In genomic region chrX:37190755-37191104, GRCm38 (mm10) we compare ENCODE assay signal across 9 mouse cellular contexts. TPM values are rescaled to one million over a fixed set of nuclear protein-coding genes. Genes with fewer than 3 reads are reported as not detected.
DNase-seq lines count a peak whose midpoint lies in the region; ATAC-seq and TF ChIP-seq lines count a peak whose summit lies in the region.
"Had no signal": no experiment of that assay in that cellular context is flagged by ENCODE, and none has a peak within 500 bp of the region (broad histone marks: within the 10 kb centered on the region; RNA-seq: fewer than 3 reads in every experiment).

No protein-coding gene starts in this region.

- H3K27me3 ChIP-seq in heart, embryonic 15.5 days, result no peaks in the 10 kb centered on the region
- H3K27me3 ChIP-seq in forebrain, postnatal 0 days (ENCODE audit: insufficient read depth, low read length), result no peaks in the 10 kb centered on the region

- peak overlapping the region; percentile 63 for H3K4me3 ChIP-seq in heart, embryonic 15.5 days
- peak overlapping the region; percentile 48 for H3K4me3 ChIP-seq in forebrain, postnatal 0 days (ENCODE audit: low read depth, low read length)
- peak overlapping the region; percentile 50 for H3K4me3 ChIP-seq in macrophage (ENCODE audit: inconsistent target)

- H3K9ac ChIP-seq in heart, embryonic 15.5 days, result peak overlapping the region; percentile 55
- peak overlapping the region; percentile 57 for H3K9ac ChIP-seq in forebrain, postnatal 0 days

- H3K27ac ChIP-seq in heart, embryonic 15.5 days, result no peak overlapping the region
- 0 out of 2 replicates have a peak overlapping the region, but pooled peaks have one; percentile 80 for H3K27ac ChIP-seq in forebrain, postnatal 0 days (ENCODE audit: low read depth, low read length)
- H3K27ac ChIP-seq in macrophage, result no peak overlapping the region

- no peak for ATAC-seq in heart, embryonic 15.5 days (replicated peaks; ENCODE audit: insufficient number of reproducible peaks, insufficient read depth, low FRiP score, low read depth)
- peak; percentile 45 for ATAC-seq in forebrain, postnatal 0 days
- no peak for ATAC-seq in CD4-positive, CD25-positive, alpha-beta regulatory T cell, adult 4 months

- WGBS in heart, embryonic 15.5 days, result 14% methylated on average over 20 of the region's 20 CpGs
- WGBS in forebrain, postnatal 0 days, result 33% methylated on average over 20 of the region's 20 CpGs
- 29% methylated on average over 17 of the region's 20 CpGs for WGBS in macrophage (ENCODE audit: missing documents)

- no peaks in the 10 kb centered on the region for H3K9me3 ChIP-seq in heart, embryonic 15.5 days (replicated peaks)
- H3K9me3 ChIP-seq in forebrain, postnatal 0 days (ENCODE audit: low read length), result no peaks in the 10 kb centered on the region

- TF ChIP-seq CTCF in forebrain, postnatal 0 days (IDR thresholded peaks at IDR 0.05; ENCODE audit: low read depth), result no peak

- H3K4me1 ChIP-seq in heart, embryonic 15.5 days (replicated peaks), result no peaks in the 10 kb centered on the region
- H3K4me1 ChIP-seq in forebrain, postnatal 0 days (ENCODE audit: insufficient read depth), result no peaks in the 10 kb centered on the region

- intact Hi-C loops in heart, postnatal 25 days (cut with DNase I), result loop anchor here (10.0 kb wide), 1 partner anchor 66 kb away; the partner anchor contains the start of gene Nkap

- peaks cover 6% of the 10 kb centered on the region; the same call in 1 of the 2 replicates for H3K79me2 ChIP-seq in macrophage (ENCODE audit: inconsistent target)

- no peaks in the 10 kb centered on the region for H3K36me3 ChIP-seq in heart, embryonic 15.5 days
- no peaks in the 10 kb centered on the region for H3K36me3 ChIP-seq in forebrain, postnatal 0 days (ENCODE audit: insufficient read depth)
- H3K36me3 ChIP-seq in macrophage (ENCODE audit: inconsistent target), result no peaks in the 10 kb centered on the region

- no peak for DNase-seq in heart, postnatal 25 days (ENCODE audit: low spot score)
- DNase-seq in Muller cell, postnatal 12 days (ENCODE audit: inconsistent ontology term), result peak; percentile 38
- no peak for DNase-seq in forebrain, postnatal 0 days
- DNase-seq in gastrocnemius, postnatal 4 days (ENCODE audit: low spot score in 2 of 2), result no peak
- no peak for DNase-seq in adrenal gland, postnatal 10 days

- H3K4me2 ChIP-seq in heart, embryonic 15.5 days, result peak overlapping the region; percentile 68
- peak overlapping the region; percentile 52 for H3K4me2 ChIP-seq in forebrain, postnatal 0 days (ENCODE audit: low read depth)

RNA-seq across cellular contexts. Expression of gene Ndufa1, which starts 0.2 kb away (rescaled TPM):
- 695 and 864 TPM in 2 replicates for polyA plus RNA-seq in heart, embryonic 15.5 days (2015; fragmentation: Nextera tagmentation; extraction: Ambion mirVana)
- 100 to 1,000 TPM; 902 to 919 TPM for total RNA-seq in heart, postnatal 25 days (2021)
- total RNA-seq in forebrain, postnatal 0 days (2014; rRNA removed), result 189 and 244 TPM in 2 replicates
- polyA plus RNA-seq in forebrain, postnatal 0 days (2015; fragmentation: Nextera tagmentation; extraction: Ambion mirVana), result 644 and 741 TPM in 2 replicates
- total RNA-seq in macrophage (2018; cell fraction: chromatin; rRNA removed), result 10 to 100 TPM in 3 of 26 experiments, 1 to 10 TPM in 15, not detected in 8; 3.8 to 31.2 (median 7.7) TPM
- total RNA-seq in macrophage (2018; cell fraction: cytosol; rRNA removed), result 100 to 1,000 TPM; 203 to 401 (median 275) TPM
- 10 to 100 TPM; 17.6 to 56.4 (median 32.2) TPM for total RNA-seq in macrophage (2018; cell fraction: nucleus; rRNA removed)
- polyA plus RNA-seq in macrophage (2018), result 328 to 367 TPM (median 332 TPM) in 3 replicates
- 100 to 1,000 TPM; 270 to 275 TPM for total RNA-seq in gastrocnemius, postnatal 4 days (2021)
- 100 to 1,000 TPM; 210 to 310 TPM for polyA plus RNA-seq in CD4-positive, CD25-positive, alpha-beta regulatory T cell, adult 4 months (2017; shearing (Covaris generic))
- 100 to 1,000 TPM; 559 to 592 TPM for total RNA-seq in adrenal gland, postnatal 10 days (2021)

RNA-seq across cellular contexts. Expression of gene Rnf113a1, which starts 0.3 kb away (rescaled TPM):
- polyA plus RNA-seq in heart, embryonic 15.5 days (2015; fragmentation: Nextera tagmentation; extraction: Ambion mirVana), result 5.4 and 6.0 TPM in 2 replicates
- 1 to 10 TPM; 1.6 to 3.1 TPM for total RNA-seq in heart, postnatal 25 days (2021)
- 4.2 and 7.8 TPM in 2 replicates for total RNA-seq in forebrain, postnatal 0 days (2014; rRNA removed)
- 22.9 and 24.0 TPM in 2 replicates for polyA plus RNA-seq in forebrain, postnatal 0 days (2015; fragmentation: Nextera tagmentation; extraction: Ambion mirVana)
- total RNA-seq in macrophage (2018; cell fraction: chromatin; rRNA removed), result 1 to 10 TPM in 10 of 26 experiments, under 1 TPM in 1, not detected in 15; 0.76 to 2.9 (median 1.7) TPM
- total RNA-seq in macrophage (2018; cell fraction: cytosol; rRNA removed), result 1 to 10 TPM in 17 of 26 experiments, under 1 TPM in 9; 0.14 to 3.6 (median 1.2) TPM
- total RNA-seq in macrophage (2018; cell fraction: nucleus; rRNA removed), result 1 to 10 TPM in 9 of 26 experiments, under 1 TPM in 10, not detected in 7; 0.54 to 3.2 (median 0.98) TPM
- polyA plus RNA-seq in macrophage (2018), result 1.6 to 2.0 TPM (median 1.7 TPM) in 3 replicates
- 1 to 10 TPM; 2.5 to 3.6 TPM for total RNA-seq in gastrocnemius, postnatal 4 days (2021)
- 10 to 100 TPM; 14.2 to 14.8 TPM for polyA plus RNA-seq in CD4-positive, CD25-positive, alpha-beta regulatory T cell, adult 4 months (2017; shearing (Covaris generic))
- 1 to 10 TPM; 4.3 to 4.6 TPM for total RNA-seq in adrenal gland, postnatal 10 days (2021)

RNA-seq across cellular contexts. Expression of gene Gm9, which starts 20.1 kb away (rescaled TPM):
- polyA plus RNA-seq in heart, embryonic 15.5 days (2015; fragmentation: Nextera tagmentation; extraction: Ambion mirVana), result not detected in 2 replicates
- total RNA-seq in heart, postnatal 25 days (2021), result not detected
- total RNA-seq in forebrain, postnatal 0 days (2014; rRNA removed), result not detected in 2 replicates
- not detected in 2 replicates for polyA plus RNA-seq in forebrain, postnatal 0 days (2015; fragmentation: Nextera tagmentation; extraction: Ambion mirVana)
- not detected for total RNA-seq in macrophage (2018; cell fraction: chromatin; rRNA removed)
- total RNA-seq in macrophage (2018; cell fraction: cytosol; rRNA removed), result not detected
- total RNA-seq in macrophage (2018; cell fraction: nucleus; rRNA removed), result not detected
- polyA plus RNA-seq in macrophage (2018), result not detected in 3 replicates
- total RNA-seq in gastrocnemius, postnatal 4 days (2021), result not detected
- polyA plus RNA-seq in CD4-positive, CD25-positive, alpha-beta regulatory T cell, adult 4 months (2017; shearing (Covaris generic)), result not detected
- total RNA-seq in adrenal gland, postnatal 10 days (2021), result not detected
- total RNA-seq: layer of hippocampus, adult 8-10 months had no signal

RNA-seq across cellular contexts. Expression of gene Akap14, which starts 22.1 kb away (rescaled TPM):
- polyA plus RNA-seq in heart, embryonic 15.5 days (2015; fragmentation: Nextera tagmentation; extraction: Ambion mirVana), result 0.09 TPM in 1 of 2 replicates, not detected in the other
- total RNA-seq in heart, postnatal 25 days (2021), result not detected
- 0.31 and 0.48 TPM in 2 replicates for total RNA-seq in forebrain, postnatal 0 days (2014; rRNA removed)
- polyA plus RNA-seq in forebrain, postnatal 0 days (2015; fragmentation: Nextera tagmentation; extraction: Ambion mirVana), result 0.18 and 0.58 TPM in 2 replicates
- not detected for total RNA-seq in macrophage (2018; cell fraction: chromatin; rRNA removed)
- total RNA-seq in macrophage (2018; cell fraction: cytosol; rRNA removed), result not detected
- total RNA-seq in macrophage (2018; cell fraction: nucleus; rRNA removed), result not detected
- not detected in 3 replicates for polyA plus RNA-seq in macrophage (2018)
- total RNA-seq in gastrocnemius, postnatal 4 days (2021), result not detected
- under 1 TPM in 1 of 2 experiments, not detected in 1; 0.30 TPM for polyA plus RNA-seq in CD4-positive, CD25-positive, alpha-beta regulatory T cell, adult 4 months (2017; shearing (Covaris generic))
- total RNA-seq in adrenal gland, postnatal 10 days (2021), result not detected

RNA-seq across cellular contexts. Expression of gene Rhox1, which starts 31.3 kb away (rescaled TPM):
- not detected in 2 replicates for polyA plus RNA-seq in heart, embryonic 15.5 days (2015; fragmentation: Nextera tagmentation; extraction: Ambion mirVana)
- not detected for total RNA-seq in heart, postnatal 25 days (2021)
- total RNA-seq in forebrain, postnatal 0 days (2014; rRNA removed), result not detected in 2 replicates
- not detected in 2 replicates for polyA plus RNA-seq in forebrain, postnatal 0 days (2015; fragmentation: Nextera tagmentation; extraction: Ambion mirVana)
- total RNA-seq in macrophage (2018; cell fraction: chromatin; rRNA removed), result not detected
- total RNA-seq in macrophage (2018; cell fraction: cytosol; rRNA removed), result not detected
- total RNA-seq in macrophage (2018; cell fraction: nucleus; rRNA removed), result not detected
- polyA plus RNA-seq in macrophage (2018), result not detected in 3 replicates
- not detected for total RNA-seq in gastrocnemius, postnatal 4 days (2021)
- under 1 TPM in 1 of 2 experiments, not detected in 1; 0.38 TPM for polyA plus RNA-seq in CD4-positive, CD25-positive, alpha-beta regulatory T cell, adult 4 months (2017; shearing (Covaris generic))
- total RNA-seq in adrenal gland, postnatal 10 days (2021), result not detected
- total RNA-seq: layer of hippocampus, adult 8-10 months had no signal
